Mouse (Mus musculus) midbrain, embryonic 14.5 days (tissue): ENCODE results near the gene Jph2. TPM values are rescaled to one million over a fixed set of nuclear protein-coding genes. Genes with fewer than 3 reads are reported as not detected.

Experiments used
- ATAC-seq: fragments of 200-750 bp; cut with Nextera tagmentation; 2 replicates; pipeline ENCODE4 v1.8.0; 2017; ENCODE audit warnings: moderate number of reproducible peaks, moderate library complexity; ENCODE audit not compliant: low FRiP score, low TSS enrichment
- DNase-seq: peaks from one replicate; pipeline ENCODE4 v3.0.0-alpha.2; 2015
- H3K27ac ChIP-seq: fragments of 300-500 bp; sonication (generic); replicated peaks from 2 replicates; pipeline ENCODE4 v1.5.1; 2014; ENCODE audit warnings: mild to moderate bottlenecking, low read depth, low read length, moderate library complexity
- H3K27me3 ChIP-seq: fragments of 300-500 bp; sonication (generic); 2 replicates; pipeline ENCODE4 v1.6.1; 2014; ENCODE audit warnings: low read length, control low read depth, mixed read lengths; ENCODE audit not compliant: control insufficient read depth, insufficient read depth
- H3K36me3 ChIP-seq: fragments of 300-500 bp; sonication (generic); 2 replicates; pipeline ENCODE4 v1.6.1; 2014; ENCODE audit warnings: low read length, control low read depth; ENCODE audit not compliant: control insufficient read depth, insufficient read depth
- H3K4me1 ChIP-seq: fragments of 300-500 bp; sonication (generic); 2 replicates; pipeline ENCODE4 v1.6.1; 2014; ENCODE audit warnings: mild to moderate bottlenecking, antibody characterized with exemption, low read length, control low read depth; ENCODE audit not compliant: control insufficient read depth, insufficient read depth
- H3K4me2 ChIP-seq: fragments of 300-500 bp; sonication (generic); 2 replicates; pipeline ENCODE4 v1.6.1; 2014; ENCODE audit warnings: mild to moderate bottlenecking, low read length, moderate library complexity
- H3K4me3 ChIP-seq: fragments of 300-500 bp; sonication (generic); replicated peaks from 2 replicates; pipeline ENCODE4 v1.5.1; 2014; ENCODE audit warnings: low read depth, low read length
- H3K9ac ChIP-seq: fragments of 300-500 bp; sonication (generic); replicated peaks from 2 replicates; pipeline ENCODE4 v1.6.1; 2014; ENCODE audit warnings: mild to moderate bottlenecking, low read length, moderate library complexity
- H3K9me3 ChIP-seq: fragments of 300-500 bp; sonication (generic); 2 replicates; pipeline ENCODE4 v1.6.1; 2016; ENCODE audit warnings: low read length, control low read depth, mixed read lengths; ENCODE audit not compliant: control insufficient read depth
- WGBS: fragments of 180-500 bp; shearing (Covaris S2); extraction: QIAGEN DNeasy Blood & Tissue Kit; methylation state at CpG from one replicate; pipeline ENCODE4 v1.1.7; 2014; 5-methylcytosine and 5-hydroxymethylcytosine counted together
- polyA plus RNA-seq: library from polyadenylated mRNA; unstranded; fragments of >200 nt; fragmentation: Nextera tagmentation; extraction: Ambion mirVana; gene quantifications from 2 replicates; pipeline ENCODE4 v1.2.1, GENCODE M21; 2014

Gene Jph2
- polyA plus RNA-seq, 1 experiment from 2014 or later = 0.37 TPM

DNA sequence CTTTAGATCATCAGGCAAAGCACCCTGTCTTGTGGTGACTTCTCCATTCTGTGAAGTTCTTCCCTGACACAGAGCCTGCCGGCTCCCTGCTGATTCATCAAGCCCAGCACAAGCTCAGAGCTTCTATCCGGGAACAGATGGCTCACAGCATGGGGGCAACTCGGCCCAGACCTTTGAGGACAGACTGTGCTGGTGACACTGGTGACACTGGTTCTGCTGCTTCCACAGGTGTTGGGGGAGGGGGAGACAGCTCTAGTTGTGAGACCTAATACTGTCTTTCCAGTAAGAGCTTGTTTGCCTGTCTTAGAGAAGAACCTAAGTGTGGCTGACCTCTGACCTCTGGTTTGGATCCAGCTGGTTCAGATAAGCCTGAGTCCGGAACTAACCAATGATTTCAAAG is 36.2 kb upstream of the Jph2 start:
- WGBS = 23% methylated on average over 4 of the region's 4 CpGs
- Histone ChIP-seq H3K4me3 (no peak overlapping the region), H3K27me3 (no peaks in the 10 kb centered on the region), H3K9me3 (no peaks in the 10 kb centered on the region), H3K27ac (no peak overlapping the region), H3K4me1 (peaks cover 7% of the 10 kb centered on the region; the same call in 1 of the 2 replicates), H3K36me3 (no peaks in the 10 kb centered on the region), H3K4me2 (no peak overlapping the region), H3K9ac (no peak overlapping the region)
- DNase-seq (no peak), ATAC-seq (no peak)

DNA sequence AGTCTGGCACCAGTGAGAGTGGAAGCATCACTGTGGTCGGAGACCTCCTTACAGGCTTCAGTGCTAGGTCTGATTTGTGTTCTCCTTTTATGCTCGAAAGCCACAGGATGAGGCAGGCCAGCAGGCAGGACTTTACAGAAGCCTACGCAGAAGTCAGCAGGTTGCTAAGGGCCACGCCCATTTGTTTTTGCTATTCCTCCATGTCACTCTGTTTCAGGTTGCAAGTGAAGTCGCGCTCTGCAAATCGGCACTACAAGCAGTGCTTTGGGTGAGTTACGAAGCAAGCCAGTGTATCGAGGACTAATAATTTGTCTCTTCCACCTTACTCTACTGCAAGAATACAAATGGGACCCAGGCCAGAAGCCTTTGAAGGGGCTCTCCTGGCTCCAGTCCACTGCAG is 33.5 kb upstream of the Jph2 start:
- Histone ChIP-seq H3K36me3 (no peaks in the 10 kb centered on the region), H3K4me1 (no peaks in the 10 kb centered on the region), H3K9ac (no peak overlapping the region), H3K9me3 (no peaks in the 10 kb centered on the region), H3K27ac (no peak overlapping the region), H3K4me3 (no peak overlapping the region), H3K27me3 (no peaks in the 10 kb centered on the region), H3K4me2 (no peak overlapping the region)
- 88% methylated on average over 9 of the region's 9 CpGs for WGBS
- ATAC-seq (no peak), DNase-seq (no peak)

DNA sequence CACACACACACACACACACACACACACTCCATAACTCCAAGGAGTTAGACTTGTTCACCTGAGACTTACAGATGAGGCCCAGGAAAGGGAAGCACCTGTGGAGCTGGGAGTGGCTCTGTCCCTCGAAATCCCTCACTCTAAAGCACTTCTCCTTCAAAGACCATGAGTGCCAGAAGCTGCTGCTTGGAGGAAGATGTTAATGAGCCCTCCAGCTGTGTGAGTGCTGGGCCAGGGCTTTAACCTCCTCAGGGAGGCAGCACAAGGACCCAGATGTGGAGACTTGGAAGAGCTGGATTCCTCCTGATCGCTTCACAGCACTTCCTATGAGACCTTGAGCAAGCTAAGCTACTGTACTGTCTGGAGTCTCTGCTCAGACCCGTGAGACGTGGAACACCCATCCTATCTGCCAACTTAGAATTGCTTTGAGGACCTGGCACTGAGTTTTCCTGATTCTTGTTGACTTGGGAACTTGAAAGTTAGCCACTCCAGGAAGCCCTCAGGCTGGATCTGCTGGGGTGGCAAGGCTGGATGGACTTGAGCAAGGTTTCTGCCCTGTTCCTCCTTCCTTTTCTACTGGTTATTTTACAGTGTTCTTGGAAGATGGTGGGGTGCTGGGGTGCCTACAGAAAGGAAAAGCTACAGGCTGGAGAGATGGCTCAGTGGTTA is 30.7 kb upstream of the Jph2 start:
- Histone ChIP-seq H3K4me1 (no peaks in the 10 kb centered on the region), H3K9ac (no peak overlapping the region), H3K9me3 (no peaks in the 10 kb centered on the region), H3K36me3 (no peaks in the 10 kb centered on the region), H3K4me3 (no peak overlapping the region), H3K27me3 (no peaks in the 10 kb centered on the region), H3K4me2 (no peak overlapping the region), H3K27ac (no peak overlapping the region)
- DNase-seq (no peak), ATAC-seq (no peak)
- 51% methylated on average over 4 of the region's 4 CpGs for WGBS

DNA sequence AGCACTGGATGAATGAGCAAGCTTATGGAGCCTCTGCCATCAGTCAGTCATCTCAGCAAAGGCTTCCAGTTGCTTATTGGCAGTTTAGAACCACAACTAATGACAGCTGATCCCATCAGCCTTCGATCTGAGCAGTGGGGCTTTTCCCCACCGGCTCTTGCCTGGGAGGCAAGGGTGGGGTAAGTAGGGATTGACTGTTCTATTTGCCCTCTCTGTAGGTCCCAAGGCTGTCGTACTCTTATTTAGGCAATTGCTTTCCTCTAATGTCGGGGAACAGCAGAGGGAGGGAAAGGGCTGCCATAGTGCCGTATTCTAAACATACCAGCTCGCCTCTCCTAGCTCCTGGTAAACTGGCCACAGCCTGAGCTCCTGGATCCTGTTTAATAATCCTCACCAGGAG is 26.8 kb upstream of the Jph2 start, which contains the start of gene Oser1:
TSS of gene Oser1 (minus strand) at position 101 of the 400 bp plus-strand sequence.
- Histone ChIP-seq H3K27ac (no peak within 1 kb of the TSS), H3K9ac (no peak within 1 kb of the TSS), H3K27me3 (no peaks in the 10 kb centered on the region), H3K4me2 (no peak within 1 kb of the TSS), H3K9me3 (no peaks in the 10 kb centered on the region), H3K4me1 (peaks cover 13% of the 10 kb centered on the region), H3K4me3 (no peak within 1 kb of the TSS), H3K36me3 (peaks cover 7% of the 10 kb centered on the region; the same call in 1 of the 2 replicates)
- ATAC-seq = no peak
- WGBS = 79% methylated on average over 6 of the region's 6 CpGs
- no peak for DNase-seq

DNA sequence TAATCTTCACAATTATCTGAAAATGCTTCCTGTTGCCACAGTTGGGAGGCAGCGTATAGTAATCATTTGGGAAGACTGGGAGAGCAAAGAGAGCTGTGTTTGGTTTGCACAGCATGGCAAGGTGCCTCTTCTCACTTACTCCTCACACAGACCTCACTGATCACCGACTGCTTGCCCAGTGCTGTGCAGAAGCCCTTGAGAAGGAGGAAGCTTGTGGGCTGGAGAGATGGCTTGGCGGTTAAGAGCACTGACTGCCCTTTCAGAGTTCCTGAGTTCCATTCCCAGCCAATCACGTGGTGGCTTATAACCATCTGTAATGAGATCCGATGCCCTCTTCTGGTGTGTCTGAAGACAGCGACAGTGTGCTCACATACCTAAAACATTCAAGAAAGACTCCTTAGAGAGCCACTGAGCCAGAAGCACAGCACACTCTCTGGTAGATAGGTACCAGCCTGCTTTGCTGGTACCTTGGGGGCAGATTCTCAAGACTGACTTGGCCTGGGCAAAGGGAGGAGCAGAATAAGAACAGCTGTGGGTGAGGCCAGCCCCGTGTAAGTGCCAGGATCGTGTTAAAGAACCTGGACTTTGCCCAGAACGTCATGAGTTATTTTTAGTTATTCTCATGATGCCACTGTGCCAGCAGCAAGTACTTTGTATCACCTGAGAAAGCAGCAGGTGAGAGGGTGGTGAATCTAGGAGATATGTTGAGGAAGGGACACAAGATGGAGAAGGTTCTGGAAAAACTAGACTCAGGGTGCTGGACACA is 25.3 kb upstream of the Jph2 start:
- H3K27me3 ChIP-seq = no peaks in the 10 kb centered on the region
- H3K9ac ChIP-seq = no peak overlapping the region
- DNase-seq = no peak
- no peak overlapping the region for H3K27ac ChIP-seq
- no peak overlapping the region for H3K4me3 ChIP-seq
- no peak overlapping the region for H3K4me2 ChIP-seq
- no peaks in the 10 kb centered on the region for H3K9me3 ChIP-seq
- ATAC-seq = no peak
- peaks cover 19% of the 10 kb centered on the region for H3K4me1 ChIP-seq
- WGBS = 86% methylated on average over 9 of the region's 9 CpGs
- H3K36me3 ChIP-seq = peaks cover 7% of the 10 kb centered on the region; the same call in 1 of the 2 replicates

DNA sequence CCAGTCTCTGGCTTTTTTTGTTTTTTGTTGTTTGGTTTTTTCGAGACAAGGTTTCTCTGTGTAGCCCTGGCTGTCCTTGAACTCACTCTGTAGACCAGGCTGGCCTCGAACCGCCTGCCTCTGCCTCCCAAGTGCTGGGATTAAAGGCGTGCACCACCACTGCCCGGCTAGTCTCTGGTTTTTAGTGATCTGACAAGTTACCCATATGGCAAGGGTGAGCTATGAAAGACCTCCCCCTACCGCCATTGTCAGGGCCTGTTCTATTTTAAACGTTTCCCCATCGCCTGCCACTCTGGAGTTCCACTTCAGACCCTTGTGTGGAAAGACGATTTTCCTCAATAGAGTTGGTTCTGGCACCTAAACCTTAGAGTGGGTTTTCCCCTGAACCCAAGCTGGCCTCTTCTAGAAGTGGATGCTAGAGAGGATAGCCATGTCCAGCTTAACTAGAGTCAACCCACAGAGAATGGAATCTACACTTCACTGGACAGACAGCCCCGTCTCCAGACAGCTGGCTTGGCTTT is 22.6 kb upstream of the Jph2 start:
- H3K36me3 ChIP-seq = peaks cover 7% of the 10 kb centered on the region; the same call in 1 of the 2 replicates
- H3K27ac ChIP-seq = no peak overlapping the region
- H3K4me1 ChIP-seq = peaks cover 26% of the 10 kb centered on the region
- H3K4me2 ChIP-seq = peak overlapping the region; percentile 71
- H3K9me3 ChIP-seq = no peaks in the 10 kb centered on the region
- no peak for ATAC-seq
- peak overlapping the region; percentile 66 for H3K9ac ChIP-seq
- WGBS = 43% methylated on average over 10 of the region's 10 CpGs
- H3K4me3 ChIP-seq = peak overlapping the region; percentile 81
- H3K27me3 ChIP-seq = no peaks in the 10 kb centered on the region
- no peak for DNase-seq

DNA sequence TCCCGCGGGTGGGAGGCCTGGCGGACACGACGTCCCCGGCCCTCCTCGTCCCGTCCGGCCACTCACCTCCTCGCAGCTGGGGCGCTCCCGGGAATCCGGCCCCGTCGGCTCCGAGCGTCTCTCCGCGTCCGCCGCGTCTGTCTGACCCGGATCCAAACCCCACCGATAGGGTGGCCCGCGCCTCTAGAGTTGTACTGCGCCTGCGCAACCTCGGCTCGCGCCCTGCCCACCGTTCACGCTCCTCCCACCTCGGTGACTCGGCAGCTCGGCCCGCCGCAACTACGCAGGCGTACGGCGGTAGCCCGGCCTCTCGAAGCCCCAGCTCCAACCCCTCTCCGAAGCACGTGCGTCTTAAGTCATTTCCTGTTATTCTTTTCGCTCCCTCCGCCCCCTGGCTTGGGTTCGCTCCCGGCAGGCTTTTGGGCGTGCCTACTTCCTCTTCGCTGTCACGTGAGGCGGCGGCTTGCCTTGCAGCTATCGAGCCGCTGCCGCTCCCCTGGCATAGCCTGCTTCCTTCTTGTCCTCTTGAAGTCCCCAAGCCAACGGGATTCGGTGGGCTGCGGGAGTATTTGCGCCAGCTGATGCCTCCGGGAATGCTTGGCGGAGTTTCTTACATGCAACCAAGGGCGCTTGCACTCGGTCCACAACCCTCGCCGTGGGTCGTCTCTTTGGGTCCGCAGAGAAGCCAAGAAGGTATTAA is 21.7 kb upstream of the Jph2 start:
- H3K4me3 ChIP-seq = peak overlapping the region; percentile 81
- H3K36me3 ChIP-seq = peaks cover 14% of the 10 kb centered on the region; the same call in 1 of the 2 replicates
- no peaks in the 10 kb centered on the region for H3K27me3 ChIP-seq
- peak; percentile 99 for DNase-seq
- ATAC-seq = peak; percentile 99
- H3K4me1 ChIP-seq = peaks cover 26% of the 10 kb centered on the region
- H3K27ac ChIP-seq = peak overlapping the region; percentile 71
- no peaks in the 10 kb centered on the region for H3K9me3 ChIP-seq
- under 1% methylated on average over 69 of the region's 71 CpGs for WGBS
- peak overlapping the region; percentile 68 for H3K9ac ChIP-seq
- H3K4me2 ChIP-seq = peak overlapping the region; percentile 92

DNA sequence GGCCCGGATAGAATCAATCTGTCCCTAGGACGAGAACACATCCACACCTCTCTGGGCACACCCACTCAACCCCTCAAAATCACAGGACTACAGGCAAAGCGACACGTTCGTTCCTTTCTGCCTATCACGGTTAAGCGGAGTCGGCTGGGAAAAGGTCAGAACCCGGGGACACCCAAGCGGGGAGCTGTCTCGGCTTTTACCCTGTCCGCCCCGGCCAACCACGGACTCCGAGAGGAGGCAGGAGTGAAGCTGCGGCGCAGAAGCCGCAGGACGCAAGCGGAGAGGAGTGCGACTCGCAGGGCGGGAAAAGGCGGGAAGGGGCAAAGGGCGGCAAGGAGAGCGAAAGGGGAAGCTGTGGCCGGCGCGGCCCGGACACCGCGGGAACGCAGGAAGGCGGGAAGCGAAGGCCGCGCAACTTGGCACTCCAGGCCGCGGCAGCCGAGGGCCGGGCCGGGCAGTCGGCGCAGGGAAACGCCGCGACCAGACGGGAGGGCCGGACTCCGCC is 21.1 kb upstream of the Jph2 start:
- ATAC-seq (peak; percentile 64), DNase-seq (no peak)
- Histone ChIP-seq H3K27me3 (no peaks in the 10 kb centered on the region), H3K4me3 (peak overlapping the region; percentile 81), H3K36me3 (peaks cover 19% of the 10 kb centered on the region), H3K4me2 (peak overlapping the region; percentile 92), H3K9me3 (no peaks in the 10 kb centered on the region), H3K27ac (peak overlapping the region; percentile 71), H3K4me1 (peaks cover 26% of the 10 kb centered on the region), H3K9ac (peak overlapping the region; percentile 68)
- under 1% methylated on average over 50 of the region's 50 CpGs for WGBS
